Mouse (Mus musculus) hindbrain, embryonic 11.5 days (tissue): ENCODE results near the gene Cox16. TPM values are rescaled to one million over a fixed set of nuclear protein-coding genes. Genes with fewer than 3 reads are reported as not detected.

Experiments
- polyA plus RNA-seq: library from polyadenylated mRNA; unstranded; fragments of >200 nt; fragmentation: Nextera tagmentation; extraction: Ambion mirVana; gene quantifications from 2 replicates; pipeline ENCODE4 v1.2.1, GENCODE M21; 2014

Gene Cox16
- polyA plus RNA-seq, 1 experiment from 2014 or later, result 136 TPM

Other genes with a start within 250 kb of the Cox16 start
- 1.6 and 1.7 TPM in 2 replicates for gene Slc8a3, start 151.9 kb downstream of the Cox16 start, polyA plus RNA-seq
- 0.31 and 0.39 TPM in 2 replicates for gene Gm4787, start 105.7 kb downstream of the Cox16 start, polyA plus RNA-seq
- gene Adam4, start 63.2 kb downstream of the Cox16 start, polyA plus RNA-seq, result 0.42 and 0.91 TPM in 2 replicates
- gene Gm20498, start 47.8 kb upstream of the Cox16 start, polyA plus RNA-seq, result 27.0 and 31.3 TPM in 2 replicates
- gene Synj2bp, start 47.8 kb upstream of the Cox16 start, polyA plus RNA-seq, result 34.2 and 40.1 TPM in 2 replicates
- gene Adam21, start 83.3 kb upstream of the Cox16 start, polyA plus RNA-seq, result 0.24 and 0.82 TPM in 2 replicates
- gene Med6, start 109.9 kb upstream of the Cox16 start, polyA plus RNA-seq, result 72.0 and 84.6 TPM in 2 replicates
- 1.3 and 2.1 TPM in 2 replicates for gene Ttc9, start 146.1 kb upstream of the Cox16 start, polyA plus RNA-seq